Mouse (Mus musculus): ENCODE data around the gene Ptpn14. TPM values are rescaled to one million over a fixed set of nuclear protein-coding genes. Genes with fewer than 3 reads are reported as not detected.

Ptpn14 gene
- total RNA-seq, 1 experiment from 2014 or later: 2.3 TPM

DNA sequence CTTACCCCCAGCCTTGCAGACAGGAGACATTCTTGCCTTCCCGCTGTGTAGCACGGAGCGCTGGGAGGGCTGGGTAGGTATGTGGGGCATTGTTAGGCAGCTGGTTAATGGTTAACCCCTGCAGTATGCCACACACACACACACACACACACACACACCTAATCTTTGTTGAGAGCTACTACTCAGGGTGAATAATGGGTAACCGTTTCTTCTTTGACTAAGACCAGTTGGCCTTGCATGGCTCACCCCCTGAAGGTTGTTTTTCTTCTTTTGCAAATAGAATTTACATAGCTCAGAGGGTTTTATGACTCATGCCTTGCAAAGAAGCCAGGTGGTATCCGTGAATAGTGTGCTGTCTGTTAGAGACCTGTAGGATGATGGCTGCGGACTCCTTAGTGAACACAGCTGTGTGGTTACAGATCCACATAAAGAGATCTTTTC is 33.5 kb downstream of the Ptpn14 start:
- ATAC-seq (replicated peaks; ENCODE audit: low read depth, poor library complexity, severe bottlenecking): no peak

GRCm38 (mm10) chr1:189764258-189764657 is 36.2 kb downstream of the Ptpn14 start:
- ATAC-seq (replicated peaks; ENCODE audit: low read depth, poor library complexity, severe bottlenecking): peak; percentile 64

GRCm38 (mm10) chr1:189767164-189767563 is 39.1 kb downstream of the Ptpn14 start:
- peak; percentile 48; the same call in 1 of the 2 replicates for ATAC-seq (replicated peaks; ENCODE audit: low read depth, poor library complexity, severe bottlenecking)

DNA sequence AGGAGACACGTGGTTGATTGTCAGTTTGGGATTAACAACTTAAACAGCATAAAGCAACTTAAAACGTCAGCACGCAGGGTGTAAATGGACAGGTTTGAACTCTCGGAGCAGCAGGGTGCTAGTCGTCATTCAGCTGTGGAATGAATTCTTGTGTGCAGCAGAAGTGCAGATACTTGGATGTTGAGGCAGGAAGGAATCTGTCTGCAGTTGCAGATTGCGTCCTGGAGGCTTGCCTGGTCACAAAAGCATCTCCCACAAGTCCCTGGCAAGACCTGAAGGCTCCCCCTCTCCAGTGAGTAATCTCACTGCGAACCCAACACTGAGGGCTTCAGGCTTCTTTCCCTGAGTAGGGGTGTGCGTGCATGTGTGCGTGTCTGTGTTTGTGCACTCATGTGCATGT is 39.8 kb downstream of the Ptpn14 start:
- ATAC-seq (replicated peaks; ENCODE audit: low read depth, poor library complexity, severe bottlenecking): no peak

GRCm38 (mm10) chr1:189770516-189770915 is 42.4 kb downstream of the Ptpn14 start:
- ATAC-seq (replicated peaks; ENCODE audit: low read depth, poor library complexity, severe bottlenecking): no peak

DNA sequence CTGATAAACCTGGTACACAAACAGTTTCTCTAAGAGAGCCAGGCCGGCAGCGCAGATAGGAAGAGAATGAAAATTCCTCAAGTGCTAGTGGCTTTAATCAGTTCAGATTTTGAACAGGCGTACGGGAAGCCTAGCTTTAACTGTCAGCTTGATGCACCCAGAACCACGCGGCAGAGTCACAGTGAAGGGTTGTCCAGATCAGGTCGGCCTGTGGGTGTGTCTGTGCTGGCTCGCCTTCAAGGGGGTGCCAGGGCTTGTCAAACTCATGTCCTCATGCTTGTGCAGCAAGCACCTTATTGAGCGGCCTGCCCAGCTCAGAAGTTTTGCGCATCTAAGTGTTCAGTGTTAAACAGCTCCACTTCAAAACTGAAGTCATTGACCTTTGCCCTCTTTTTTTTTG is 44.6 kb downstream of the Ptpn14 start:
- ATAC-seq (replicated peaks; ENCODE audit: low read depth, poor library complexity, severe bottlenecking): no peak

GRCm38 (mm10) chr1:189774778-189775177 is 46.7 kb downstream of the Ptpn14 start:
- no peak for ATAC-seq (replicated peaks; ENCODE audit: low read depth, poor library complexity, severe bottlenecking)

- ATAC-seq (replicated peaks; ENCODE audit: low read depth, poor library complexity, severe bottlenecking): no peak
Measured at GRCm38 (mm10) chr1:189777207-189777606, 49.1 kb downstream of the Ptpn14 start.

- ATAC-seq (replicated peaks; ENCODE audit: low read depth, poor library complexity, severe bottlenecking): no peak
Measured at GRCm38 (mm10) chr1:189778343-189778742, 50.3 kb downstream of the Ptpn14 start.

- ATAC-seq (replicated peaks; ENCODE audit: low read depth, poor library complexity, severe bottlenecking): no peak
Measured at GRCm38 (mm10) chr1:189779226-189779625, 51.2 kb downstream of the Ptpn14 start.

DNA sequence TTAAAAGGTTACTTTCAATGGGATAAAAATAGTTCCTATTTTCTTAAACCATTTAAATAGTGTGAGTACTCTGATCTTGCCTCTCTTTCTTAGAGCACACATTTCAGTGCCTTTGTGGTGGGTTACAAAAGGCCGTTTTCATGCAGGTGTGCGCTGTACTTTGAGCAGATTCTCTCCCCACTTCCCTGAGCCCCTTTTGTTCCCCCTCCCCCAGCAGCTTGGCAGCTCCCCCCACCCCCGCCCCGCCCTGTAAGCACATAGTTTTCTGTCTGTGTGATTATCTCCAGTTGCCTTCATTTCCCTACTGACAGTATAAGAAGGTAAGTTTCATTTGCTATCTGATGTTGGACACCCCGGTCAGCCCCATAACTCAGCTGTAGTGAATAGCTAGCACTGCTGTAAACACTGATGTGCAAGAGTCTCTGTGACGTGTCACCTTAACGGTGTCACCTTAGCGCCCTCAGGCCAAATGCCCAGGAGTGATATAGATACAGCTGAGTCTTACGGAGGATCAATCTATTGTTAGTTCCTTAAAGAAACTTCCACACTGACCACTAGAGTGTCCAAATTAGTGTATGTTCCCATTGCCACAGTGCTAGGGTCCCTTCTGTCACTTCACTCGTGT is 53.8 kb downstream of the Ptpn14 start:
- 0 out of 2 replicates have a peak, but pooled peaks have one; percentile 6 for ATAC-seq (replicated peaks; ENCODE audit: low read depth, poor library complexity, severe bottlenecking)

DNA sequence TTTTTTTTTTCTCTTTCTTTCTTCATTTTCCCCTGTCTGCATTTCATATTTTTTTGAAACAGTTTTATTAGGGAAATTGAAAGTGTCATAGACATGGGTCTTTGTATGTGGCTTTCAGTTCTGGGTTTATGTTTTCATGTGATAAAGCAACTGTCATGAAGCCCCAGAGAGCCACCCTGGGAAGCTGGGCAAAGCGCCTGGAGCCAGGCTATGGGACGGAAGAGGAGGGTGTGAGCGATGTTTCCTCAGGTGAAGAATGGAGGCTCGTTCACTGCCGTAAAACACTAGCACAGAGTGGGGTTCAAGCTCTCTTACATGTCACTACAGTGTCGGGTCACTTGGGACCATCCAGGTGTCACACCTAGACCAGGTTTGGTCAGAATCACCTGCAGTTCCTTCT is 54.6 kb downstream of the Ptpn14 start:
- ATAC-seq (replicated peaks; ENCODE audit: low read depth, poor library complexity, severe bottlenecking): 0 out of 2 replicates have a peak, but pooled peaks have one; percentile 15

DNA sequence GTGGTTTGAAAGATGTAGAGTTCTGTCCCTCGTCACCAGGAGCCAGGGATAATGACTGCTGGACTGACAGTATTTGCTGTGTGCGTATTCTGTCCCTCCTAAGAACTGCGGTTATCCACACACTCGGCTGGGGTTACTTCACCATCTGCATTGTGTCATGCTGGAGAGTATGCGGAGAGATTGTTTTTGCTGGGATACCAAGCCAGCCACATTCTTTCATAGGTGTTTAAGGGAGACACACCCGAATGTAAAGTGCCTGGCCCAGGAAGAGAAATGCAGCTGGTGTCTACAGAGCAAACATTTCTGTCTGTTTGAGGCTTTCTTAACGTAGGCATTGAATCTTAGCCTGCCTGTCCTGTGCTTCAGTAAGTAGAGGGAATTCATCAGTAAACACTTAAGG is 56.4 kb downstream of the Ptpn14 start:
- no peak for ATAC-seq (replicated peaks; ENCODE audit: low read depth, poor library complexity, severe bottlenecking)

- ATAC-seq (replicated peaks; ENCODE audit: low read depth, poor library complexity, severe bottlenecking): no peak
Measured at GRCm38 (mm10) chr1:189786707-189787485, 58.8 kb downstream of the Ptpn14 start.

DNA sequence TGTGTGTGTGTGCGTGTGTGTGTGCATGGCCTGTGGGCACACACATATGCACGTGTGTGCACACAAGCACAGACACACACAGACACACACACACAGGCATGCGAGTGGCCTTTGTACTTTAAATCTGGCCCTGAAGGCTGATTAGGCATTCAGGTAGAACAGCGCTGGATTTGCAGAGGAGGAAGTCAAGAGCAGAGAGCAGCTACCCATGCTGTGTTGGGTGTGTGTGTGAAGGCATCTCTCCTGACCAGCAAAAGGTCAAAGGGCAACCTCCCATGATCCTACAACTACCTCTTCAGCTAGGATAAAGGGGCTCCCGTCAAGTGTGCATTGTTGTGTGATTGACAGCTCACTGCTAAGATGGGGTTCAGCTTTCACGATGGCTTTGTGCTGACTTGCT is 61.5 kb downstream of the Ptpn14 start:
- no peak for ATAC-seq (replicated peaks; ENCODE audit: low read depth, poor library complexity, severe bottlenecking)

DNA sequence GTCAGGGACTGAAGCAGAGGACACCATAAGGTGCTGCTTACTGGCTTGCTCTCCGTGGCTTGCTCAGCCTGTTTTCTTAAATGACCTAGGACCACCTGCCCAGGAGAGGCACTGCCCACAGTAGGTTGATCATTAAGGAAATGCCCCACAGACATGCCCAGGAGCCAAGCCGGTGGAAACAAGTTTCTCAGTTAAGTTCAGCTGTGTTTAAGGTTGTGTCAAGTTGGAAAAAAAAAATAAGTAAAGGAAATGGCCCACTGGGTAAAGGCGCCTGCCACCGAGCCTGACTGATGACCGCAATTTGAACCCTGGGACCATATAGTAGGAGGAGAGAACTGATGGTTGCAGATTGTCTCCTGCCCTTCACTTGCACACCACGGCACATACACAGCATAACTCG is 62.6 kb downstream of the Ptpn14 start:
- no peak for ATAC-seq (replicated peaks; ENCODE audit: low read depth, poor library complexity, severe bottlenecking)

GRCm38 (mm10) chr1:189791534-189792217 is 63.6 kb downstream of the Ptpn14 start:
- no peak for ATAC-seq (replicated peaks; ENCODE audit: low read depth, poor library complexity, severe bottlenecking)

DNA sequence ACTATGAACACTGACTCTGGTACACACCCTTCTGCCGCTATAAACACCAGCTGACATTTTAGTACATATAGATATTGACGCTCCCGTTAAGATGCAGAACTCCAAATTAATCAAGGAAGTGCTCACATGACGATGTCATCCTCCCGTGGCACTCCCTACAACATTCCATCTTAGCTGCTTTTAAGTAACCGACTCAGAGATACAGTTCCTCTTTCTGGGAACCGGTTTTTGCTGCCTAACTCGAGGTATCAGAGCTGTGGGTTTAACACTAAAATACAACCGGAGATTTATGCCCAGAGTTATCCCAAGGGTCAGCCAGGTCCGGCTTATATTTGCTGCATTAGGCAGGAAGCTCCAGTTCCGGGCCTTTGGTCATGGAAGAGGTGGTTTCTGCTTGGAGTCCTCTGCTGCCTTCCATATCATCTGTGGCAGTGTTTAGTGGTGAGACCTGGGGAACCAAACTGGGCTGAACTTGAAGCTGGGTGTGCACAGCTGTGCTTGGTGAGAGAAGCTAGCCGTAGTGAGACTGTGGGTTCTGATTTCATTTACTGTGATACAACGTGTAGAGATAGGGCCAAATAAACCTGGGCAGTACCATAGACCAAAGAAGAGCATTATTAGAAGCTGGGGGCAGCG is 64.6 kb downstream of the Ptpn14 start:
- peak; percentile 68 for ATAC-seq (replicated peaks; ENCODE audit: low read depth, poor library complexity, severe bottlenecking)

DNA sequence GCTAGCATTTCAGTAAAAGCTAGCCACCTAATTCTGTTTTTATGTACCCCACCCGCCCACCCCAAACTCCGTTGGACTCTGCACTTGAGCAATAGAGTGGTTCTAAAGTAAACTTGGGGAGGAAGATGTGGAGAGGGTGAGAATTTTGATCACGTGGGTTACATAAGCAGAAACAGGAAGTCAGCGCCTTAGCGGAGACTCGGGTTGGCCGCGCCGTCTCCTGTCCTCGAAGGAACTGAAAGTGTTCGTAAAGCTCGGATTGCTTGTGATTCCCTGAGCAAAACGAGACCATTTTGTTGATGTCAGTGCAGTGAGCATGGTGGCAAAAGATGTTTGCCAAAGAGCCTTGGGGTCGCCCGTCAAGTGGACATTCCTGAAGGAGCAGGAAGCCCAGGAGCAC is 70.9 kb downstream of the Ptpn14 start:
- ATAC-seq (replicated peaks; ENCODE audit: low read depth, poor library complexity, severe bottlenecking): peak; percentile 84

DNA sequence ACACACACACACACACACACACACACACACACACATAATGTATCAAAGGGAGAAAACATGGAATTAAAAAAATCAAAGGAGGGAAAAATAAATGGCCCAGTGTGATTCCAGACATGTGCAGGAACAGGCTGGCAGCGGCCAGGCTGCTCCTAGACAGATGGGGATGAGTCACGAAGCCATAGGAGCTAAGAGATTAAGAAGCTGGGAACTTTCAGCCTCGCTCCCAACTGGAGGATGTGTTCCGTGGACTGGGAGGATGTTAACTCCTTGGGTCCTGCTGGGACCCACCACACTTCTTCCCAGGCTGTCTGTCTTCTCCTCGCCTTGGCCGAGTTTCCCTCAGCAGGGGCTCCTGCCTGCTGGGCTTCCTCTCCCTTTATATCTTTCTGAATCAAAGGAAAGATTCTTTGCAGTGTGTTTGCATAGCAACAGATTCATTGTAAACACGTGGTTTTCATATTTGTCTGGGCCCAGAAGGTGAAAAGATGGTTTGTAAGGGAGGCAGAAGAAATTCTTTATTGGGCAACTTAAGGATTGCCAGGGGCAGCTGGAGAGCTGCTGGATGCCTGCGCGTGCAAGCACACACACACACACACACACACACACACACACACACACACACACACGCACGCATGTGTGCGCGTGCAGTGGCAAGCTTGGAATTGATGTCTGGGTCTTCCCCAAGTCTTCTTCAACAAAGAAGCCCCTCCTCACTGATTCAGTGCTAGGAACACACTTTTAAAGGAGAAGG is 72.3 kb downstream of the Ptpn14 start:
- ATAC-seq (replicated peaks; ENCODE audit: low read depth, poor library complexity, severe bottlenecking): no peak
